Mouse (Mus musculus): ENCODE measurements around the gene Rps6ka4.

Rps6ka4 gene

DNA sequence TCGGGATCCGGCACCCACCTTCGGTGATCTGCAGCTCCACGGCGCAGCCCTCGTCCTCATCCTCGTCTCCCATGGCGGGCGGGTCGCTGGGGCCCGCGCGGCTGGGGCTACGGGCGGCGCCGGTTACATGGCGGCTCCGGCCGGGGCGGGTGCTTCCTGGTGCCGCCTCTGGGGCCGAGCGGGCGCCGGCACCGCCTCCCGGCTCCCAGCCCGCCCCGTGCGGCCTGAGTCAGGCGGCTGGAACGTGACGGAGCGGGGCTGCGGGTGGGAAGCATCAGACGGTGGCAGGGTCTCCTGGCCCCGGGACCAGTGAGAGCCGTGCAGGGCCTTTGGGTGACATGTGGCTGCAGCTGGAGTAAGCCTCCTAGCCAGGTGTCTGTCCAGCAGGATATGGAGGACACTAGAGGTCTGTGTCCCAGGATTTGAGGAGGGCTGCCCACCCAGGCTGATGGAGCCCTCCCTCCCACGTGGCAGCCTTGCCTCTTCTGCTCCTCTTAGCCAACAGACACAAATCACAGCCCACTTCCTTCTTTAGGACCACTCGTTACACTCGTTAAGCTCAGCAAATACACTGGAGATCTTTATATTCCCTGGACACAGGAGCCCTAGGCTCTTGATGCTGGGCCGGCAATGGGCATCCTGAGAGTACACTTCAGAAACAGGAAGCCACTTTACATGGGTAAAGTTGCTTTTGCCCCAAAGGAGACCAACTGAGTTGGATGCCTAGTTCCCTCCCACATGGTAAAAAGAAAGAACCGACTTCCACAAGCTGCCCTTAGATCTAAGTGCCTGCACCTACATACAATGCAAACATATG, at the start of gene Rps6ka4:
Gene Rps6ka4 (minus strand): TSS at position 162 of the 817 bp plus-strand sequence.
- in situ Hi-C loops (cut with MboI; ENCODE audit: low pct_unique_long_range_greater_than_20kb in 1 of 2, low sequenced_read_pairs in 2 of 2, unreplicated experiment in 1 of 2) = no loop called here

DNA sequence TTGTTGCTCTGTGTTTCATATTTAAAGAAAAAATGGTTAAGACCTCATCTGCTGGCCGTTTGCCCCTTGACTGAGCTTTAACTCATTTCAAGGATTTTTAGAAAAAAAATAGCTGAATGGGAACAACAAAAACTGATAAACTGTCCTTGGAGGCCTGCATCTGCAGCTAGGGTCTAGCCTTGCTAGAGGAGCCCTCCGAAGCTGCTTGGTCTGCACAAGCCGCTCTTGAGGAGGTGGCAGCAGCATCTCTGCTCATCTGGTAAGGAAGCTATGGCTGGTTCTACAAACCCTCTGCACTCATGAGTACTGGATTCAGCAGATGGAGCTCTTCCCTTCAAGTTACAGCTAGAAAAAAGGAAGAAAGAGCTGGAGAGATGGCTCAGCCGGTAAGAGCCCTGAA, 37.5 kb upstream of the Rps6ka4 start:
- in situ Hi-C loops (cut with MboI; ENCODE audit: low pct_unique_long_range_greater_than_20kb in 1 of 2, low sequenced_read_pairs in 2 of 2, unreplicated experiment in 1 of 2) = no loop called here

DNA sequence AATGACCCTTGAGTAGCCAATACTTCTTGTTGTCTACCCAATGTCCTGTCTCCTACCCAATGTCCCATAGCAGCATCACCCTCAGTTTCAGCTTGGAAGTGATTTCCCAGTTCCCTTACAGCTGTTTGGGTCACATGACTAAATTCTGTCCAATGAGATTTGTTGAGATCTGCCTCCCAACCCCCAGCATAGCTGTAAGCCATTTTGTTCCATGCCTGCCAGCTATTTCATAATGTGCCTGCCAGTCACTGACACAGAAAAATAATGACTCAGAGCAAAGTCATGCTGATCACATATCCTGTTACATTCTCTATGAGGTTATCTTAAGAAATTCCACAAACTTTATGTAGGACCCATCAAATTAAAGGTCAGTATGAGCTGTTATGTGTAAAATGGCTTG, 36.4 kb upstream of the Rps6ka4 start:
- in situ Hi-C loops (cut with MboI; ENCODE audit: low pct_unique_long_range_greater_than_20kb in 1 of 2, low sequenced_read_pairs in 2 of 2, unreplicated experiment in 1 of 2) = no loop called here

DNA sequence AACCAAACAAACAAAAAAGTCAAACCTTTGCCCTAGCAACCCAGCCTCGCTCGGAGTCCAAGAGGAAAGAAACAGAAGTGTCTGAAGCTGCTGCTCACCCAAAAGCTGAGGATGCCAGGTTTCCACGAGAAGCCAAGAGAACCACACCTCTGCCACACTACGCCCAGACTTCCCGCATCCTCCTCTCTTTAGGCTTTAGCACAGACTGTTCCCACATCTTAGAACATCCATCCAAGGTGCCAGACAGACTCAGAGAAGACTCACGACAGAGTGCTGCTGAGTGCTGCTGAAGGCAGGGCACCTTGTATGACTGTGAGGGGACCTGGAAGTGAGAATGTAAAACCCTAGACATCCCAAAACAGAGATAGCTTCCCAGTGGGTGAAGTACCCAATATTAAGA, 35.4 kb upstream of the Rps6ka4 start:
- in situ Hi-C loops (cut with MboI; ENCODE audit: low pct_unique_long_range_greater_than_20kb in 1 of 2, low sequenced_read_pairs in 2 of 2, unreplicated experiment in 1 of 2) = no loop called here

DNA sequence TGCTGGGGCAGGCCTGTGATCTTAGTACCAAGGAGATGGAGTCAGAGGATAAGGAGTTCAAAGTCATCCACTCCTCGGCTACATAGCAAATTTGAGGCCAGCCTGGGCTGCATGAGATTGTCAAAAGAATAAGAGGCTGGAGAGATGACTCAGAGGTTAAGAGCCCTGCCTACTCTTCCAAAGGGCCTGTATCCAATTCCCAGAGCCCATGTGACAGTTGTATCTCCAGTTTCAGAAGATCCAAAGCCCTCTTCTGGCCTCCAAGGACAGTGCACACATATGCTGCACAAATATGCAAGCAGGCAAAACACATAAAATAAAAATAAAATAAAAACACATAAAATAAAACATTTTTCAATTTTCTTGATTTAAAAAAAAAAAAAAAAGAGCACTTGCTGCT, 33.8 kb upstream of the Rps6ka4 start:
- in situ Hi-C loops (cut with MboI; ENCODE audit: low pct_unique_long_range_greater_than_20kb in 1 of 2, low sequenced_read_pairs in 2 of 2, unreplicated experiment in 1 of 2) = loop anchor here in 1 of 2 experiments (5.0 kb wide), 1 partner anchor 63 kb away; no protein-coding TSS in a partner anchor

DNA sequence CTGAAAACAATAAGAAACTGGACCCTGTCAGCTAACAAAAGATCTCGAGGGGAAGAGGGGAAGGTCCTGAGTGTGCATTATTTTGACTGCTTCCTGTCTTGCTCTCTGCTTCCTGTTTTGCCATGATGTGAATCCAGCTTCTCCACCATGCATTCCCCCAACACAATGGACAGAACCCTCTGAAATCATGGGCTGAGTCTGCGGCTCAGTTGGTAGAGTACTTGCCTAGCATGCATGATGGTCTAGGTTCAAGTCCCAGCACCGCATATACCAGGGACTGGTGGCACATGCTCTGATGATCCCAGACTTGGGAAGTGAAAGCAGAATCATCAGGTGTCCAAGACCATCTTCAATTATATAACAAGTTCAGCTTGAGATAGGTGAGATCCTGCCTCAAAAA, 32.3 kb upstream of the Rps6ka4 start:
- in situ Hi-C loops (cut with MboI; ENCODE audit: low pct_unique_long_range_greater_than_20kb in 1 of 2, low sequenced_read_pairs in 2 of 2, unreplicated experiment in 1 of 2) = loop anchor here in 1 of 2 experiments (5.0 kb wide), 1 partner anchor 65 kb away; no protein-coding TSS in a partner anchor

DNA sequence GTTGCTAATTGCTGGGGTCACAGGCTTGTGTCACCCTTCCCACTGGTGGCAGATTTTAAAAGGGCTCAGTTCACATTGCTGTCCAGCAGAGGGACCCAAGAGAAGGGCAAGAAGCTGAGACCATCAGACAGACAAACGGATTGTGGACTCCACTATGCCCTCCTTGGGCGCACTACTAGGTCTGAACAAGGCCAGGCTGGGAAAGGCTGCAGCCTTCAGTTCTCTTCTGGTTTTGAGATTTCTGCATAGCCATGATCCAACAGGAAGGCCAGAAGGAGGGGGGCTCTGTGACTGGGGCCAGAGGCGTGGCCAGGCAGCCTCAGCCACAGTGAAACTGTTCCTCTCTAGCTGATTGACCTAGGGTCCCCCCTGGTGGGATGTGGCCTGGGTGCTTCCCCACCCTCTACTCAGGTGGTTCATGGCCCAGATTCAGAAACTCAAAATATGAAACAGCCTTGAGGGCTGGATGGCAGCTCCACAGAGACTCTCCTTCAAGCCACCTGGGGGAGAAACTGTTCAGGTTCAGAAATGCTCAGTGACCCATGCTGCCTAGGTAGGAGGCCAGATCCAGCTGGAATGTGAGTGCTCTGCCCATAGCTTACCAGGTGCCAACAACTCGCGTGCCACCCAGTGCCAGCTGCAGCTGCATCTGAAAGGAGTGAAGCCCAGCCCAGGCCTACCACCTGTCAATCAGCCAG, 31.3 kb upstream of the Rps6ka4 start:
- in situ Hi-C loops (cut with MboI; ENCODE audit: low pct_unique_long_range_greater_than_20kb in 1 of 2, low sequenced_read_pairs in 2 of 2, unreplicated experiment in 1 of 2) = loop anchor here in 1 of 2 experiments (5.0 kb wide), 1 partner anchor 66 kb away; no protein-coding TSS in a partner anchor

DNA sequence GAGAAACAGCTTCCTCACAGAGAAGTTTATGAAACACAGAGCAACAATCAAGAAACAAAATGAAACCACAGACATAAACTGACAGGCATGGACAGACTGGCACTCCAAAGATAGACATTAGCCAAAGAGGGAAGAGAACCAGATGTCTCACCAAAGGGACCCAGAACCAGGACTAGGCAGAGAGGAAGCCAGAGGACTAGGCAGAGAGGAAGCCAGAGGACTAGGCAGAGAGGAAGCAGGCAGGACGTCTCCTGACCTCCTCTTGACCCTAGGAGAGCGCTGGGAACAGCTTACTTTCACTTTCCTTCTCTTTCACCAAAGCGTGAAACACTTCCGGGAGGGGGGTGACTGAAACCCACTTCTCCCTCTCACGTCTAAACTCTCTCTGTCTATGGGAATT, 28.9 kb upstream of the Rps6ka4 start:
- in situ Hi-C loops (cut with MboI; ENCODE audit: low pct_unique_long_range_greater_than_20kb in 1 of 2, low sequenced_read_pairs in 2 of 2, unreplicated experiment in 1 of 2) = no loop called here

DNA sequence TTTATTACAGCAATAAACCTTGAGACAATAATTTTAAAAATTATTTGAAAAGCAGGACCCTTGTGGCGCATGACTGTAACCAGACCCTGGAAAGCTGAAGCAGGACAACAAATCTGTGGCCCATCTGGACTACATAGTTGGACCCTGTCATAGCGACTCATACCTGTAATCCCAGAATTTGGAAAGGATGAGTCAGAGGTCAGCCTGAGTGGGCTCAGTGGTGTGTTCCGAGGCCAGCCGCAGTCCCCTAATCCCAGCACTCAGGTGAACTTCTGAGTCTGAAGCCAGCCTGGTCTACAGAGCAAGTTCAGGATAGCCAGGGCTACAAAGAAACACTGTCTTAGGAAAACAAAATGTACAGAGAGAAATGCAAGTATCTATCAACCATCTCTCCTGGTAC, 21.0 kb upstream of the Rps6ka4 start:
- in situ Hi-C loops (cut with MboI; ENCODE audit: low pct_unique_long_range_greater_than_20kb in 1 of 2, low sequenced_read_pairs in 2 of 2, unreplicated experiment in 1 of 2) = no loop called here

DNA sequence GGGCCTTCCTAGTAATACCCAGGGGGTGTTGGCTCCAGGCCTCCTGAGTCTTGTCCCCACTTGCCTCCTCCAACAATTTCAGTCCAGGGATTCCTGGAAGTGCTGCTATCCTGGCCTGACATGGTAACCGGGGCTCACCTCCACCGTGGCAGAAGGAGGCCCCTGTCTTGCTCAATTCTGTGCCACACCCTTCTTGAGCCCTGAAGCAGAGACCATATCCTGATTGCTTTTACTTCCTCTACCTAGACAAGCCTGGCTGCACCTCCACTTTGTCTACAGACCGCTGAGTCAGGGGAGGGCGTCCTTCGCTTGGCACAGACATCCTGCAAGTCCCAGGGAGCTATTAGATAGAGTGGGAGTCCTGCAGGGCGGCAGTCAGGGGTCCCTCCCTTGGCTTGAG, 20.3 kb upstream of the Rps6ka4 start:
- in situ Hi-C loops (cut with MboI; ENCODE audit: low pct_unique_long_range_greater_than_20kb in 1 of 2, low sequenced_read_pairs in 2 of 2, unreplicated experiment in 1 of 2) = no loop called here

DNA sequence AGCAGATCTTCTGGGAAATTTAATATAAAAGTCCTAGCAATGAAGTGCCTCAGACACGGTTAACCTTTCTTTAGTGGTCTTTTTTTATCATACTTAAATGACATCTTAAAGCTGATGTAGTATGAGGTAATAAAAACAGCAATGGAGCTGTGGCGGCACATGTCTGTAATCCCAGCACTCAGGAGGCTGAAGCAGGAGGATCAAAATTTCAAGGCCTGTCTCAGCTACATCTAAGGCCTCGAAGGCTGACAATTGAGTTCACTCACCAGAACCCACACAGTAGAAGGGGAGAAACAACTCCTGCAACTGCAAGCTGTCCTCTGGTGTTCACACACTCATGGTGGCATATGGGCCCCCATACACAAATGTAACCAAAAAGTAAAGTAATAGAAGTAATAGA, 19.5 kb upstream of the Rps6ka4 start:
- in situ Hi-C loops (cut with MboI; ENCODE audit: low pct_unique_long_range_greater_than_20kb in 1 of 2, low sequenced_read_pairs in 2 of 2, unreplicated experiment in 1 of 2) = no loop called here

DNA sequence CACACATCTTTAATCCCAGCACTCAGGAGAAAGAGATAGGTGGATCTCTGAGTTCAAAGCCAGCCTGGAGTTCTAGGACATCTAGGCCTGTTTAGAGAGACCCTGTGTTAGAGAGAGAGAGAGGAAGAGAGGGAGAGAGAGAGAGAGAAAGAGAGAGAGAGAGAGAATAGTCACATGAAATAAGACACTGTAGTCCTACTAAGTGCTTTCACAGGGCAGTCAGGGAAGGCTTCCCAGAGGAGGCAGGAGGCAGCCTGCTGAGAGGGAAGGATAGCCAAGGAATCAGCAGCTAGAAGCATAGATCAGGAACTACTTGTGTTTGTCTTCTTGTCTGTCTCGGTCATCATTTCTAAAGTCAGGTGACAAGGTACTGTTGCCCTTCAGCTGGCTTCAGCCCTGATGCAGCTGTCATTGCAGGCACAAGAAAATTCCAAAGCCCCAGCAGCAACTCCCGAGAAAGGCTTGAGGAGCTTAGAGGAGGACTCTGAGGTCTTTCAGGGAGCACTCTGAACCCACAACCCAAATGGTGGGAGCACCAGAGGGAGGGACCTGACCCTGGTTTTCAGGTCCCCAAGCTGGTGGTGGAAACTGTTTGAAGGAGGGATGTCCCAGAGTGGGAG, 18.7 kb upstream of the Rps6ka4 start:
- in situ Hi-C loops (cut with MboI; ENCODE audit: low pct_unique_long_range_greater_than_20kb in 1 of 2, low sequenced_read_pairs in 2 of 2, unreplicated experiment in 1 of 2) = no loop called here

DNA sequence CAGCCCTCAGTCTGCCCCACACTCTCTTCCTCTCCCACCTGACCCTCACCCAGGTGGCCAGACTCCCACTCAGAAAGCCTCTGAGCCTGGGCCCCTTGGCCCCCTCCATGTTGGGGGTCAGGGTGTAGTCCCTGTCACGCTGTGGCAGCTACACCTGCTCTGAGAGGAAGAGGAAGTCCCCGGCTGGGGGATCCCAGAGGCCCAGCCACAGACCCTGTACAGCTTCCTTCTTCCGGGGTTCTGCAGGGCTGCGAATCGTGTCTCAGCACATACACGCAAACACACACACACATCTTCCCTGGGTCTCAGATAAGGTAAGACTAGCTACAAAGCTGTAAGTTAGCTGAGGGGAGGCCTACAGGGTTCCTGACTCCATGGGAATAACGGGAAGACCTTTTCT, 17.6 kb upstream of the Rps6ka4 start, which contains the start of gene Ccdc88b:
Gene Ccdc88b (minus strand): TSS at position 181 of the 400 bp plus-strand sequence.
- in situ Hi-C loops (cut with MboI; ENCODE audit: low pct_unique_long_range_greater_than_20kb in 1 of 2, low sequenced_read_pairs in 2 of 2, unreplicated experiment in 1 of 2) = no loop called here

DNA sequence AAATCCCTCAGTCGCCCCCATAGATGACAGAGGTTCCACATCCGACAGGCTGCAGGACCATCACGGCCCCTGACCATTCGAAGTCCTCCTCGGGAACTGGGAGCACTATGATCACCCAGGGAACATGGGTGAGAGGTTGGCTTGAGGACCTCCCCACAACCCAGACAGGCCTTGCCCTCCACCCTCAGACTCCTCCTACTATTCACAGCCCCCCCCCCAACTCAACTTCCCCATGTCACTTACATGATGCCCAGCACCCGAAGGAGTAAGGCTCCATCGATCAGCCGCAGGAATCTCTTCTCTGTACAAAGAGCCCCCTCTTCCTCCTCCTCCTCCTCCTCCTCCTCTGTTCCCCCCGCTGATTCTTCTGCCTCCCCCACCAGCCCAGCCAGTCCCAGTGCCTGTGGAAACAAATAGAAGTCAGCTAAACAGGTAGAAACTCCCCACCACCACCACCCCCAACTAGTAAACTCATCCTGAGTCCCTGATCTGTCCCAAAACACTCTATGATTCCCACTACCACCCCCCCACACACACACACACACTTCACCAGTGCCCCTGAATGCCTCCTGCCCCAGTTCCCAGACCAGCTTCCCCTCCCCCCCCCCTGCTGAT, 17.1 kb upstream of the Rps6ka4 start:
- in situ Hi-C loops (cut with MboI; ENCODE audit: low pct_unique_long_range_greater_than_20kb in 1 of 2, low sequenced_read_pairs in 2 of 2, unreplicated experiment in 1 of 2) = no loop called here

DNA sequence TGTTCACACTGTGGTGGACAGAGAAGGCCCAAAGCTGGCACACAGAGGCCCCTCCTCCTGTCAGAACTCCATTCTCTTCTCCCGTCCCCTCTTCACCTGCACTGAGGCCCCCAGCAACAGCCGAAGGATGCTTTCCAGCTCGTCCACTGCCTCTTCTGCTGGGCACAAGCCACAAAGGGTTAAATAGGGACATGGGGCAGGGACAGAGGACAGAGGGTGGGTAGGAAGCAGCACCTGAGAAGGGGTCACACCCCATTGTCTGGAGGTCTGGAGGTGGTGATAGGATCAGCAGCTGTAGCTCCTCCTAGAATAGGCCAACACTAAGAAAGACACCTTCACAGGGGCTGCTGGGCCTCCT, 16.5 kb upstream of the Rps6ka4 start:
- in situ Hi-C loops (cut with MboI; ENCODE audit: low pct_unique_long_range_greater_than_20kb in 1 of 2, low sequenced_read_pairs in 2 of 2, unreplicated experiment in 1 of 2) = no loop called here

DNA sequence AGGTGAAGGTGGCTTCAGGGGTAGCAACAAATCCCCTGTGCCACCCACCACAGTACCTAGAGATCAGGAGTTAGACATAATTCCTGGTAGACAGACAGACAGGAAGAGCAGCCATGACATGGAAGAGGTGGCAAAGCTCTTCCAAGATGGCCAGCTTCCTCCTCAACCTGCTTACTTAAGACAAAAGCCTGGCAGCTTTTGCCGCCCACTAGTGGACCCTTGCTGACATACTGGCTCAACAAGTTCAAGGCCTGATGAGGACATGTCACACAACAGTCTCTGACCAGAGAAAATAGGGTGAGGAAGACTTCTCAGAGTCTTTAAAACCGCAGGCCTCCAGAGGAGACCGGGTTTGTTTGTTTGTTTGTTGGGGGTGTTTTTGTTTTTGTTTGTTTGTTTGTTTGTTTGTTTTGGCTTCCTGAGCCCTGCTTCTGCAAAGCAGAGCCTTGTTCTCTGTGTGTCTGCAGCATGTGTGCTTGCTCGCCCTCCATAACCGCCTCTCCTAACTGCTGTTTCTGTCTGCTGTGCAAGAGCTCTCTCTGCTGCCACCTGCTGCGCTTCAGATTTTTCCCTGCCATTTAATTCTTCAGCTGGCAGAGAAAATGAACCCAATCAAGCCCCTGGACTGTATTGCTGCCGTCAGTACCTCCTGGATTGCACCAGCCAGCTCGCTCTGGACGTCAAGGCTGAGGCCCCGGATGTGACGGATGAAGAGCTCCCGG, 16.0 kb upstream of the Rps6ka4 start:
- in situ Hi-C loops (cut with MboI; ENCODE audit: low pct_unique_long_range_greater_than_20kb in 1 of 2, low sequenced_read_pairs in 2 of 2, unreplicated experiment in 1 of 2) = no loop called here

DNA sequence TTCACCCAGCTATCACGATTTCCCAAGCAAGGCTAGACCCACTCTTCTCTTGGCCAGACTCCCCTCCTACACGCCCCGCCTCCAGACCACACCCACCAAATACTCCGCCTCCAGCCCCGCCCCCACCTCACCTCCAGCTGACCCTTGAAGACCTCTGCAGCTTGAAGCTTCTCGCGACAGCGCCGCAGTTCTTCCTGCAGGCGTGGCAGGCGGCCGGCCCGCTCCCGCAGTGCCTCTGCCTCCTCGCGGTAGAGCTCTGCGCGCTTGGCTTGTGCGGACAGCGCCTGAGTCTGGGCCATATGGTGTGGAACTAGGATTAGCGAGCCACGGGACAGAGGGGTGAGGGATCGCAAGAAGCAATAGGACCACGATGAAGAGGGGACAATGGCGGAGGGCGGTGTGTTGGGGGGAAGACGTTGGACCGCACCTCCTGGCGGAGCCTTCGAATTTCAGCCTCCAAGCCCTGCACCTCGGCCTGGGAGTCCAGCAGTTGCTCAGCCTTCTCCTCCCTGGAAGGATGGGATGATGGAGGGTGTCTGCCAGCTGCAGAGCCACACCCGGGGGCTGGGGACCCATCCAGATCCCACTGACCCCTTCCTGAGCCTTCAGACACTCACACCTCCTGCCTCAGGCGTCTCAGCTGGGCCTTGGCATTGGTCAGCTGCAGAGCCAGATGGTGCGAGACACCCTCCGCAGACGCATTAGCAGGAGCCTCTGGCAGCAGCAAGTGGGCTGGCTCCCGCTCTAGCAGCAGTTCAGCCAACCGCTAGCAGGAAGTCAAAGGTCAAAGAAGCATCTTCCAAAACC, 15.0 kb upstream of the Rps6ka4 start:
- in situ Hi-C loops (cut with MboI; ENCODE audit: low pct_unique_long_range_greater_than_20kb in 1 of 2, low sequenced_read_pairs in 2 of 2, unreplicated experiment in 1 of 2) = no loop called here

DNA sequence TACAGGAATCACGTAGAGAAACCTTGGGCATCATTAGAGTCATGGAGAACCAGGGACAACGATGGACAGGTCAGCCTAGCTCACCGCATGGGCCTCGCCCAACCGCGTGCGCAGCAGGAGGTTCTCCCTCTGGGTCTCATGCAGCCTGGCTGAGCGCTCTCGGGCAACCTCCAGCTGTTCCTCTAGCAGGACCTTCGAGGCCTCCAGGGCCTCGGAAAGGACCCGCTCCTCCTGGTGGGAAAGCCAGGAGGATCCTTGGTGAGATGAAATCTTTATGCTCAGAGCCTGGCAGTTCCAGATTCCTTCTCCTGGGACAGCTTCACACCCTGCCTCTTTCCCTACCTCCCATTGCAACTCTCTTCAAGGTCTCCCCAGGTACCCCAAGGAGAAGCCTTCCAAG, 14.2 kb upstream of the Rps6ka4 start:
- in situ Hi-C loops (cut with MboI; ENCODE audit: low pct_unique_long_range_greater_than_20kb in 1 of 2, low sequenced_read_pairs in 2 of 2, unreplicated experiment in 1 of 2) = no loop called here
